Mouse (Mus musculus): ENCODE data around the gene Rabgap1l.
A peak's percentile ranks its signal among the peaks of the same experiment; 100 is the strongest.

The Rabgap1l gene

GRCm38 (mm10) chr1:160237981-160238380 is 555.0 kb downstream of the Rabgap1l start:
- DNase-seq (ENCODE audit: low spot score): no peak

- DNase-seq (ENCODE audit: low spot score): no peak
These were observed 559.1 kb downstream of the Rabgap1l start for GRCm38 (mm10) chr1:160233921-160234320.

- no peak for DNase-seq (ENCODE audit: low spot score)
These were observed 560.9 kb downstream of the Rabgap1l start for GRCm38 (mm10) chr1:160232113-160232512.

GRCm38 (mm10) chr1:160231013-160231412 is 562.0 kb downstream of the Rabgap1l start:
- DNase-seq (ENCODE audit: low spot score): peak; percentile 81

- no peak for DNase-seq (ENCODE audit: low spot score)
These were observed 565.2 kb downstream of the Rabgap1l start for GRCm38 (mm10) chr1:160227850-160228249.

GRCm38 (mm10) chr1:160227196-160227595 is 565.8 kb downstream of the Rabgap1l start:
- no peak for DNase-seq (ENCODE audit: low spot score)

- DNase-seq (ENCODE audit: low spot score): no peak
These were observed 568.9 kb downstream of the Rabgap1l start for GRCm38 (mm10) chr1:160224093-160224492.

GRCm38 (mm10) chr1:160217898-160218297 is 575.1 kb downstream of the Rabgap1l start:
- DNase-seq (ENCODE audit: low spot score): no peak

GRCm38 (mm10) chr1:160214171-160214570 is 578.8 kb downstream of the Rabgap1l start:
- DNase-seq (ENCODE audit: low spot score): no peak

GRCm38 (mm10) chr1:160212703-160213669 is 580.0 kb downstream of the Rabgap1l start, which contains the start of gene Cacybp:
TSS of gene Cacybp (minus strand) at chr1:160212875.
- DNase-seq (ENCODE audit: low spot score): peak; percentile 97

- DNase-seq (ENCODE audit: low spot score): no peak
These were observed 580.8 kb downstream of the Rabgap1l start for GRCm38 (mm10) chr1:160212123-160212691.

- DNase-seq (ENCODE audit: low spot score): no peak
These were observed 581.4 kb downstream of the Rabgap1l start for GRCm38 (mm10) chr1:160211597-160212122.

GRCm38 (mm10) chr1:160210566-160210965 is 582.4 kb downstream of the Rabgap1l start:
- no peak for DNase-seq (ENCODE audit: low spot score)

- no peak for DNase-seq (ENCODE audit: low spot score)
These were observed 583.2 kb downstream of the Rabgap1l start for GRCm38 (mm10) chr1:160209844-160210243.

- DNase-seq (ENCODE audit: low spot score): no peak
These were observed 587.5 kb downstream of the Rabgap1l start for GRCm38 (mm10) chr1:160205486-160205885.

- no peak for DNase-seq (ENCODE audit: low spot score)
These were observed 597.7 kb downstream of the Rabgap1l start for GRCm38 (mm10) chr1:160195337-160195663.

GRCm38 (mm10) chr1:160194529-160195336 is 598.3 kb downstream of the Rabgap1l start, which contains the start of gene Mrps14:
TSS of gene Mrps14 (plus strand) at chr1:160195215.
- peak; percentile 97 for DNase-seq (ENCODE audit: low spot score)

GRCm38 (mm10) chr1:160184506-160184905 is 608.5 kb downstream of the Rabgap1l start:
- no peak for DNase-seq (ENCODE audit: low spot score)

- no peak for DNase-seq (ENCODE audit: low spot score)
These were observed 611.8 kb downstream of the Rabgap1l start for GRCm38 (mm10) chr1:160181216-160181615.

GRCm38 (mm10) chr1:160176903-160177302 is 616.1 kb downstream of the Rabgap1l start:
- no peak for DNase-seq (ENCODE audit: low spot score)

Data from layer of hippocampus, adult 9-10 months (tissue).